Mouse (Mus musculus) neural tube, embryonic 10.5 days (tissue): ENCODE results near the gene St6galnac1.
"Not testable (repeated sequence)": the region's sequence is repeated elsewhere in the genome, so short reads cannot be mapped to it uniquely, and the experiment has no call there.

Experiments used
- DNase-seq: peaks from one replicate; pipeline ENCODE4 v3.0.0-alpha.2; 2017; ENCODE audit warnings: low spot score; ENCODE audit errors: extremely low spot score

The St6galnac1 gene

GRCm38 (mm10) chr11:116775407-116775806 is at the start of gene St6galnac1:
Gene St6galnac1 (minus strand): TSS chr11:116775507.
- no peak for DNase-seq

GRCm38 (mm10) chr11:116823885-116824284 is 48.6 kb upstream of the St6galnac1 start:
- not testable (repeated sequence) for DNase-seq

- no peak for DNase-seq
These were observed 47.9 kb upstream of the St6galnac1 start for GRCm38 (mm10) chr11:116823255-116823654.

GRCm38 (mm10) chr11:116822626-116823025 is 47.3 kb upstream of the St6galnac1 start:
- DNase-seq, result no peak

GRCm38 (mm10) chr11:116822215-116822614 is 46.9 kb upstream of the St6galnac1 start:
- no peak for DNase-seq

GRCm38 (mm10) chr11:116821057-116821940 is 46.0 kb upstream of the St6galnac1 start:
- no peak for DNase-seq

GRCm38 (mm10) chr11:116819932-116820593 is 44.8 kb upstream of the St6galnac1 start:
- DNase-seq, result no peak

- no peak for DNase-seq
These were observed 43.4 kb upstream of the St6galnac1 start for GRCm38 (mm10) chr11:116818722-116819121.

GRCm38 (mm10) chr11:116817567-116817966 is 42.3 kb upstream of the St6galnac1 start:
- DNase-seq, result no peak

- DNase-seq, result no peak
These were observed 41.5 kb upstream of the St6galnac1 start for GRCm38 (mm10) chr11:116816769-116817168.

- no peak for DNase-seq
These were observed 39.6 kb upstream of the St6galnac1 start for GRCm38 (mm10) chr11:116814884-116815415.

GRCm38 (mm10) chr11:116814076-116814883 is 39.0 kb upstream of the St6galnac1 start:
- peak; percentile 67 for DNase-seq

GRCm38 (mm10) chr11:116813610-116814009 is 38.3 kb upstream of the St6galnac1 start:
- no peak for DNase-seq

GRCm38 (mm10) chr11:116812793-116813529 is 37.7 kb upstream of the St6galnac1 start:
- DNase-seq, result peak; percentile 63

GRCm38 (mm10) chr11:116810983-116811901 is 35.9 kb upstream of the St6galnac1 start:
- peak; percentile 78 for DNase-seq

- DNase-seq, result no peak
These were observed 35.2 kb upstream of the St6galnac1 start for GRCm38 (mm10) chr11:116810528-116810927.

- no peak for DNase-seq
These were observed 34.2 kb upstream of the St6galnac1 start for GRCm38 (mm10) chr11:116809520-116809919.

GRCm38 (mm10) chr11:116808811-116809395 is 33.6 kb upstream of the St6galnac1 start:
- DNase-seq, result no peak

GRCm38 (mm10) chr11:116807938-116808606 is 32.8 kb upstream of the St6galnac1 start:
- peak; percentile 87 for DNase-seq
